Mouse (Mus musculus) ovary, adult 18-20 months (tissue): ENCODE data around the gene Mrps27.

Experiments
- DNase-seq: peaks from one replicate; pipeline ENCODE4 v3.0.0; 2022; ENCODE audit warnings: low spot score, mixed read lengths

The Mrps27 gene

DNA sequence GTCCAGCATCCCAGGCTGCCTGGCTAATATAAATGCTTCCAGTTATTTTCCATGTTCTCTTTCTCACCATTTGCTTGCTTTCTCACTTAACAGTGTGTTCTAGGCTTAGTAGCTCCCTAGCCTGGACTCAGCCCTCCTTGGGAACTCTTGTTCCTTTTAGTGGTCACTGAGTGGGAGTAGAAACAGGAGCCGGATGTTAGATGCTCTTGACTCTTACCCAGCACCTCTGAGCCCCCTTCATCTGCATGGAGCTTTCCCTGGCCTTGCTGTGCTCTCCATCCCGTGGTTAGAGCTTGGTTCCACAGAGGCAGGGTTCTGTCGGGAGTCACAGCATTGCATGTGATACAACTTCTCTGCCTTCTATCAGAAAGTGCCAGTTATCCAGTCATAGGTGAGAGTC is 7.0 kb downstream of the Mrps27 start:
- DNase-seq, result no peak

DNA sequence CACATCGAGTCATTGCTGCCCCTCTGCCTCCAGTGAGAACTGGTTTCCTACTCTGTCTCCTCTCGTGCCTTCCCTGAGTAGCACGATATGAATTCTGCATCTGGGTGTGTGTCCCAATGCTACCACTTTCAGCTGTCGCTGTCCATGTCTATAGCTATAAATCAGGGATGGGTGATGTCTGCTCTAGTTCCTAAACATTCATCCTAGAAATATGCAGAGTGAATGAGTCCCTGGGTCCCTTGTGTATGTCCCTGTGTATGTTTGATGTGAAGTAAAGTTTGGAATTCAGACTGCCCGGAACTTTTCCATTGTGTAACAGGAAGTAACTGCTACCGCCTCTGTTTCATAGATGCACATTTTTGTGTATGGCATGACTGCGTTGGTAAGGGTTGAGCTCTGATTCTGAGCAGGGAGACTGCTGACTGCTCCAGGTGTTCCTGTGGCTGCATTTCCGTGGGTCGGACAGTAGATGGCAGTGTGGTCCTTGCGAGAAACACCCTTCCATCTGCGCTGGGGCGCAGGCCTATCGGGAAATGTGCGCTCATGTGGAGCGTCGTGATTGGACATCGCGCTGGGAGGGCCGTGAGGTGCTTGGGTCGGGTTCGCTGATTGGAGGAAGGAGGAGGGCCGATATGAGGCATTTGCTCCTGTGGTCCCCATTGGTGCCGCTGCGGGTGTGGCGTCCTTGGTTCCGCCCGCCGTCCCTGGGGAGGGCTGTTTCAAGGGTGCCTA is 8.3 kb downstream of the Mrps27 start:
- peak; percentile 95 for DNase-seq

DNA sequence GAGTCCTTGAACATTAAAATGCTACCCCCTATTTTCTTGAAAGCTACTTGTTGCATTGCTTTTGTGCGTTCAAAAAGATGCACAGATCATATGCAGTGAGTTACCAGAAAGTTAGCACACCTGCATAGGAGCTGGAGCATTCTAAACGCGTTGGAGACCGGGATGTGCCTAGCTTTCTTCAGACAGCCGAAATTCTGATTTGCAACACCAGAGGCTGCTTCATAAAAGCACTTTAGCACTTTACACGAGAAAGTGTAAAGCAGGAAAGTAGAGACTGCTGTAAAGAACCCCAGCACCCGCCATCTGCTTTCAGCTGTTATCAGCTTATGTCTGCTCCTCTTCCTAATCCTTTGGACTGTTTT is 8.9 kb downstream of the Mrps27 start:
- DNase-seq, result no peak

DNA sequence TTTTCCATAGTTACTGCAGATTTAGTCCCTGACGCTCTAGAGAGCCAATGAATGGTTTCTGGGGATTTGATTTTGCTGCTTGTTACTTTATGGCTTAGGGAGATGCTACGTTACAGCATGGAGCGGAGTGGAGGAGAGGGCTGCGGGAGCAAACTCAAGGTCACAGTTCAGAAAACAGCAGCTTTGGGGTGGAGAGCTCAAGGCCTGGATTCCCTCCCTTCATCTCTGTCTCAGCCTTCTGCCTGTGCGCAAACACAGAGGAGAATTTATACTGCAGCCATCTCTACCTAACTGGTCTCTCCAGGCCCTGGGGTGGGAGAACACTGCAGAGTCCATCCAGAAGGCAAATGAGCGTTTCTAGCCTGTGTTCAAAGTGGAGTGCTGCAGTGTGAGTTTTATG is 10.5 kb downstream of the Mrps27 start:
- DNase-seq, result no peak

DNA sequence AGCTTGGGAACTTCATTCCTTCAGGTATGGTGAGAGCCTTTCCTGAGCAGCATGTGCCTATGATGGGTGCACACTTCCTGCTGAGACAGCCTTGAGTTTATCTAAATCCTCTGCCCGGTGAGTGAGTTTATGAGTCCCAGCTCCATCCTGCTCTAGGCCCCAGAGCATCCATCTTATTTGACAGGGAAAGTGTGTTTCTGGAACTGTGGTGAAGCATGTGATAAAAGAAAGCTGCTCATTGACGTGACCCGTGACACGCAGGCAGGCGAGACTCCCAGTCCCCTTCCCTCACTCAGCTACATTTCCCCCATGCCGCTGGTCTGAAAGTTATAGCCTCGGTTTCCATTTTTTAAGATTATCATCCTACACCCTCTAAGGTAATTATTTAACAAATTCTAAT is 11.3 kb downstream of the Mrps27 start:
- no peak for DNase-seq

DNA sequence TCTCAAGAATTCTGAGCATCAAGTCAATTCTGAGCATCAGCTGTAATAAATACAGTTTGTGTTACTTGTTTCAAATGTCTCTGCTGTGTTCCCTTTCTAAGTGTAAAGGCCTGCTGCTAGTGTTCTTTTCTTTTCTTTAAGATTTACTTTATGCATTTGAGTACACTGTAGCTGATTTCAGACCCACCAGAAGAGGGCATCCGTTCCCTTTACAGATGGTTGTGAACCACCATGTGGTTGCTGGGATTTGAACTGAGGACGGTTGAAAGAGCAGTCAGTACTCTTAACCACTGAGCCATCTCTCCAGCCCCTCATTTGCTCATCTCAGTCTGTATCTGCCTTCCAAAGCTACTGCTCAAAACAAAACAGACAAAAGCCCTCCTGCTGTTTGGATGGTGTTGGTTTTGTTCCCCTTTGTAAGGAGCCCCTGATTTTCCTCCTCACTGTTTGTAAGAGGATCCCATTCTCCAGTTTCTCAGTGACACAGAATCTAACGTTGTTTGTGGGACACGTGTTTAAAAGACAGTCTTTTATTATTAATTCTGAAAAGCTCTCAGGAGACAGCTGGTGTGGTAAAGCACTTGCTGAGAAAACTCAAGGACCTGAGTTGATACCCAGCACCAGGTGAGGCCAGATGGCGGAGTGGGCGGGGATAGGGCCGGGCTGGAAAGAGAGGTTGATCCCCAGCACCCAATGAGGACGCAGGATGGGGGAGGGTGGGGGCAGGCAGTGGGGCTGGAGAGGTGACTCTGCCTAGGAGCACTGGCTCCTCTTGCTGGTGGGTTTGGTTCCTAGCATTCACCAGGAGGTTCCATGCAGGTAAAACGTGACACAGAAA is 12.1 kb downstream of the Mrps27 start:
- no peak for DNase-seq

DNA sequence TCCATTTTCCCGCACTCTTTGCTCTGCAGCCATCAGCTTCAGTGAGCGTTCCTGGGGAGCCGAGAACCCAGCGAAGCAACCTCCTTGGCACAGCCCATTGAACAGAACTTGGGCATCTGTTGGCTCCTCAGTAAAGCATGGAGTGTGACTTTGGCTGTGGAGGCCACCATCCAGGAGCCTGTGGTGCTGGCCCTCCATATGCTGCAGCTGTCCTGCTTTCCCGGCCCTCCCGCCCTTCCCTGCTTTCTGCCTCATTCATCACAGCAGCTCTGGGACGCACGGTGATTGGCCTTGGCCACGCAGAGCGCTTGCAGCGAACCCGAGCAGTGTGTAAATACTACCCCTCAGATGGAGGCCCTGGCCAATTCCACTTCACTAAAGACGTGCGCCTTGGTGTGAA is 14.3 kb downstream of the Mrps27 start:
- no peak for DNase-seq

DNA sequence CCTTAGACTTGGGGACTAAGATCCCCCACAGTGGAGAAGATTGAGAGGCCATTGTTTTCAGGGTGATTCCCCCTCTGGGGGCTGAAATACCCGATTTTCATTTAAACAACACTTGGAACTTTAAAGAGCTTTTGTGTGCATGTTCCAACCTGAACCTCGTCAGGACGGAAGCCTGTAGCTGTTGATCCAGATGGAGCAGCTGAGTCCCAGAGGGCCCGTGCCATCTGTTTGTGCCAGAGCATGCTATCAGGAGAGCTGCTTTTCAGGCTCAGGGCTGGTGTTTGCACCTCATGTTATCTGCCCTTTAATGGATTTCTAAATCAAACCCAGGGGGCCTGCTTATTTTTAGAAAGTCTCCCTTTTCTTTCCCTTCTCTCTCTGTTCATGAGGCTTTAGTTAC is 19.3 kb downstream of the Mrps27 start:
- no peak for DNase-seq

DNA sequence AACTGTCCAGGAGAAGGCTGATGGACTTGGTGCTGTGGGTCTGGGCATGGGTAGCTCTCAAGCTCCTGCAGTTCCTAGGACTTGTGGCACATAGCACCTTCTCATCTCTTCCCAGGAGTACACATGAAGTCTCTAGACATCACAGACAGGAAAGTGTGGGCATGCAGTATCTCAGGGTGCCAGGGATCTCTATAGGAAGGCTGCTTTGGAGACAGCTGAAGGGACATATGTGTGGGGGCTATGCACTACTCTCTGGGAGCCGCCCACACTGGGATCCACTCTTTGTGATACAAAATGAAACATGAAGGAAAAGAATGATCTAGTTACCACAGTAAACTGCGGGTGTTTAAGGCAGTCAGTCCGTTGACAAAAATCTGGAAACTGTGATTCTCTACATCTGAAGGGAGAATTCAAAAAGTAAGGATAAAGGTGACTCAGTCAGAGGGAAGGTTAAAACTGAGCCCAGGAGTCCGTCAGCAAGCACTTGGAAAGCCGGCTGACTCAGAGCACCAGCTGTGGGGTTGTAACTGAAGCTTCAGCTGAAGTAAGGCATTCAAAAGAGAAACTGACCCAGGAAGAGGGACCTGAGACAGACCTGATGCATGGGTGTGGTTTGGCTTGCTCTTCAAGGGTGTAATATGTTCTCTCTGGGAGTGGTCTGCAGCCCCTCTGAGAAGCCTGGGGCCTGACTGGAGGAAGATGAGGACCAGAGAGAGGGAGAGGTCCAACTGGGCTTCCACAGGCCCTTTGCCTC is 22.0 kb downstream of the Mrps27 start:
- no peak for DNase-seq

DNA sequence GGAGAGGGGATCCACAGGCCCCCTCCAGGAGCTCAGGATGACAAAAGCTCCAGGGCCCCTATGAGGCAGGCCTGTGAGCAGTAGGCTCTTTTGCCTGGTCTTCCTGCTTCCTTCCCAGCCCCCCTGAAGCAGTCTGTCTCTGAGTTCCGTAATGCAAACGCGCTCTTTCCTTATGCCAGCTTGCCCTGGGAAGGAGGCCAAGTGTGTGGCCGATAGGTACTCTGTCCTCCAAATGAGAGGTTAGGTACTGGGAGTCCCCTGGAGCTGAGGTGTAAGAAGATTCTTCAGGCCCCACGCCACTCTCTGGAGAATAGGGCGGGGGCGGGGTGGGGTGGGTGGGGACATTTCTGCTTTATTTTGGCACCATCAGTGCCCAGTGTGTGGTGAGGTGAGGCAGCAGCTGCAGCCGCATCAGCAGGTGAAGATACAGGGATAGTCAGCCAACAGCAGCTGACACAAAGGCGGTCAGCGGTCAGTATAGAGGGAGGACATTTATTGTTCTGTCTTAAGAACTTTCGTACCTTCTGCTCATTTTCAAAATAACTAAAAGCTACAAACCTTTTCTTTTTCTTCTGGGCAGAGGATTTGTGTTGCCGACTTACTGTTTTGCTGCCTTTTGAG is 23.1 kb downstream of the Mrps27 start:
- no peak for DNase-seq

DNA sequence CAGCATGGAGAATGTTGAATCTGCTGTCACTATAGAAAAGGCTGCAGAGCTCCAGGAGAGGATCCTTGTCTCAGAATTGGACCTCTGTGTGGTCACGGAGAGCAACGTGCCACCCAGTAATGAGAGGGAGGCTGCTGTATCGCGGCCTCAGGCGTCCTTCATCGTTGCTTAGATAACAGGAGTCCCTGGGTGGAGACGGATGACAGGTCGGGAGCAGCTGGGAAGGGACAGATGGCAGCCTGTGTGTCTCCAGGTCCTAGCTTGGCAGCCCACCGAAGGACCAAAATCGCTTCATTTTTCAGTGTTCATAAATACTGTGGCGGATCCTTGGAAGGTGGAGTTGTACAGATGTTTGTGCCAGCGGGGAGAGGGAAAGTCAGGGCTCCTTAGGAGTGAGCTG is 24.5 kb downstream of the Mrps27 start:
- DNase-seq, result no peak

DNA sequence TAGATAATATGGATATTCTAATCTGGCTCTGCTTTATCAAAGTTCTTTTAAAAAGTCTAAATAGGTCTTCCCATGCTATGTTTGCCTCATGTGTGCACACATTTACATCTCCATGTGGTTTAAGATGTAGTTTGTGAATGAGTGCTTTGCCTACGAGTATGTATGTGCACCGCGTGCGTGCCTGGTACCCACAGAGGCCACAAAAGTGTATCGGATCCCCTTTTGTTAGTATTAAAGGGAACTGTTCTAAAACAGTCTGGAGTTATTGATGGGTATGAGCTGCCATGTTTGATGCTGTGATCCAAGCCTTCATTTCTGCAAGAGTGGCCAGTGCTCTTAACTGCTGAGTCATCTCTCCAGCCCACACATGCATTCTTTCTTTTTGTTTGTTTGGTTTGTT is 26.7 kb downstream of the Mrps27 start:
- DNase-seq, result no peak

DNA sequence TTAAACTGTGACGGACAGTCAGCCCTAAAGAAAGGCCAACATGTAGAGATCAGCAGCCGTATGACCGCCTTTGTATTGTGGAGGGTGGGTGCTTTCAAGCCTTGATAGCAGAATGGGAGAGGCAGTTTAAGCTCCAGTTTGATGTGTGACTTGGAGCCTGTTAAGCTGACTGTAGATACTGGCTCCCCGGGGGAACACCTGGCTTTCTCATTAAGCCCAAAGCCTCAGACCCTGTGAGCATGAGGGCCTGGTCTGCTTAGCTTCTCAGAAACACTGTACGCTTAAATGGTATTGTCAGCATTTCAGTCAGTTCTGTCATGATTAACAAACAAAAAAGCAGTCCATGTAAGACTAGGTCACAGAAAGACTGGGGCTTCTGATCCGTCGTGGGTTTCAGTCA is 29.1 kb downstream of the Mrps27 start:
- DNase-seq, result no peak

DNA sequence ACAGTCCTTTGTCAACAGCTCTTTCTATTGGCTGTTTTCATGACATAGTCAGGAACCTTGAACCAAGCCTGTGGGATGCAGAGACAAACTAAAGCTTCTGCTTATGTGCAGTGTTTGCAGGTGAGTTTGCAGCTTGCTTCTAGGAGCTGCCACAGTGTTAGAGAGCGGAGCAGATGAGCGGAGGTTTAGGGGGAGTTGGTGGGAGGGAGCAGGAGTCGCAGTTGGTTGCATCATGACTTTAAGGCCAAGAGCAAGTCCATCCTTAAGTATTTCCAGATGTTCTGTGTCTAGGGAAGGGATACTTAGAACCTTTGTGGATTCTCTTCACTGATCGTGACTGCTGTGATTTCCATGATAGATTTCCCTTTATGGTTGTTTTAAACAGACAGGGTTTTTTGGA is 29.6 kb downstream of the Mrps27 start:
- DNase-seq, result no peak

DNA sequence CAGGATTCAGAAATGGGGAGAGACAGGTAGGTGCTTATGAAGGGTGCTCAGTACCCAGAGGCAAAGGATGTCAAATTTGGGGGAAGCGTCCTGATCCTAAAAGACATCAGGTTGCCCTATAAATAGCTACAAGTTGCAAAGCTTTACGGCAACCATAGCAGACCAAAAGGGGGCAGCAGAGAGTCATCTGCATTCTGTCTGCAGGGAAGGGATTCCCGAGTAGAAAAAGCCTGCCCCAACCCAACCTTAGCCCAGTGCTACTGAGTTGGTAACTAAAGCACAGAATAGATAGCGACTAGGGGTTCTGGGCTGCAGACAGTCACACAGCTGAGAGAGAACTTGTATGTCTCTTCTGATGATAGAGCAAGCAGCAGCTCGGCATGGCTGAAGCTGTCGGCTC is 31.0 kb downstream of the Mrps27 start:
- DNase-seq, result peak; percentile 35

DNA sequence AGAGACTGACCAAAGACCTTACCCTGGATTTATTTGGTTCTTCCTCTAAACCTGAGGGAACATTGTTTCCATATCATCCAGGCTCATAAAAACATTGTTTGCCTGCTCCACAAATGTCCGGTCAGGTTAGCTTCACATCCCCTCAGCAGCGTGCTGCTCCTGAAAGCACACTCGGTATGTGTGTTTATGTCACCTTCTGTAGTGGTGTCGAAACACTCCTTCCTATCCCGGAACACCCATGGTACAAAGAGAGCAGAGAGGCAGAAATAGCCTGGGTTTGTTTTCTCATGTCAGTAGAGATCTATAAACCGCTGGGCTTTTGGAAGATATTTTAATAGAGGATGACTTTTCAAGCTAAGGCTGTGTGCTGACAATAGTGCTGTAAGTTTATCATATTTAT is 32.5 kb downstream of the Mrps27 start:
- DNase-seq, result no peak

DNA sequence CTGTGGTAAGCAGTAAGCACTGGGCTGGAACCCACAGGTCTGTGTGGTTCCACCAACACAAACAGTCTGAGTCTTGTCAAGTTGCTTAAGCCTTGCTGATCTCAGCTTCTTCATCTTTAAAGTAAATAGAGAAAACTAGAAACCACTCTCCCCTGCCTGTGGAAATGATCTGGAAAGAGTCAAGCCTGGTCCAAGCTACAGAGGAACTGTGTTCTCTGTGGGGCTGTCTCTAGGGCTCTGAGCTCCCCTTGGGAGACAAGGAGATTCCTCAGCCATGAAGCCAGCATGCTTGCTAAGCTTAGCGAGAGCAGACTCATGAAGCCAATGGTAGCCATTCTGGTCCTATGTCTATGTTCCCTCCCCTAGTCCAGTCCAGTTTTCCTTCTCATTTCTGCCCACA is 33.6 kb downstream of the Mrps27 start:
- DNase-seq, result no peak

DNA sequence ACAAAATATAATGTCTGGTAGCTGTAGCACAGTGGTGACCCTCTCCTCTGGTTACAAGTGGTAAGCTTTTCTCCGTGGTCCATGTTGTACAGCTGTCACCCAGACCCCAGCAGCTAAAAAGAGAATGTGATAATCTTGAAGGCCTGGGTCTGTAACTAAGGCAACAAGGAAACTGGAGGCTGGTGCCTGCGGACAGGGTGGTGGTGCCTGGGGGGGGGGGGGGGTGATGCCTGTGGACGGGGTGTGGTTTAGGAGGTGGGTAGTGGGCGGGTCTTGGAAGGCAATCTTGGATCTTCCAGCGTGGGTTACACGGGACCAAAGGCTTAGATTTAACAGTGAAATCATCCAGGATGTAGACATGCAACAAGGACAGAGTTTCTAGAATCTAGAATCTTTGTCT is 37.8 kb downstream of the Mrps27 start:
- DNase-seq, result no peak

DNA sequence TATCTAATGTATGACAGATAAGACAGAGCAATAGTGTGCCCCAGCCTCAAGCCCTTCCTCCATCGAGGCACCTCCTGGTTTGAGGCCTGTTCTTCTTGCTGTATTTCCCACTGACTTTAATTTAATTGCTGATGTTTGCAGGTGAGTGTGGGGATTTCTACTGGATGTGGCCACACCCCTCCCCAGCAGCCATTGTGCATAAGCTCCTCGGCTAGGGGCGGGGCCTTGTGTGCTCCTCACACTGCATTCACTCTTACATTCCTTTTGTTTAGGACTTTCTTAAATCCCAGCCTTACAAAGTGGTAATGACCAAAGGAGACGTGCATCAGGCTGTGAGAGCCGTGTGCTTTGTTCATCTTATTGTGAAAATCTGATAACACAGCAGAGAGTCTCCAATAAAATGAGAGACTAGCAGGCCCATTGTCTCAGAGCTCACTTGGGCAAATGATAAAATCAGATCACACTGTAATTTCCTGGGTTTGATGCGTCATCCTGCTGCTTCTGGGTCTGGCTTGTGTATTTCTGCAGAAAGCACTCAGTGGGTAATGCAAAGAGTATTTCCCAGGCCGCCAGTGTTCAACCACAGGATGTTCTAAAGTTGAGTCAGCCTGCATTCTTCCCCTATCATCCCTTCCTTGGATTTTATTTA is 40.1 kb downstream of the Mrps27 start:
- DNase-seq, result no peak

DNA sequence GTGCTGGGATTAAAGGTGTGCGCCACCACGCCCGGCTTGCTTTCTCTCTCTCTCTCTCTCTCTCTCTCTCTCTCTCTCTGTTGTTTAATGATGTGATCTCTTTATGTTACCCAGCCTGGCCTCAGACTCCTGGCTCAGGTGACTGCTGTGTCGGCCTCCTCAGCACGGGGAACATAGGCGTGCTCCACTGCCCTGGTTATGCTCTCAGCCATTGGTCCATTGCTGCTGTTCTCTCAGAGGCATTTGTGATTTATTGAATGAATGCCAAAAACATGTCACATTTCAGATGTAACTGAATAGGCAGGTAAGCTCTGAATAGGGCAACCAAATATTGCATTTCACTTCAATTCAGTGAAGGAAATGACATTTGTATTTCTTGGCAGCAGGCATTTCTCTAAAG is 41.3 kb downstream of the Mrps27 start:
- no peak for DNase-seq

DNA sequence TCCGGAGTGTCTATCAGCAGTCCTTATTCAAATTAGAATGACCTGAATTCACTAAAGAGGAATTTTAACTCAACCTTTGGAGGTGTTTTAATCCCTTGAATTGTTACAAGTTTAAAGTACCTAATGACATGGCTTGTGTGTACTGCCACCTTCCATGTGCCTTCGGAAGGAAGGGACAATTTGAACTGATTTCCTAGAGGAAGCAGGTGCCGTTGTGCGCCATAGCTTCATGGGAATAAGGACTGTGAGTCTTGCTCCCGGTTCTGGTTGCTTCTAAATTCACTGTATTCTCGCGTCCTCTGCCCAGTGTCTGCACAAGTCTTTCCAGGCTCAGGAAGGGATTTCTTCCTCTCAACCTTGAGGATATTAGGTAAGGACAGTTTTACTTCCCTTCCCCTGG is 41.8 kb downstream of the Mrps27 start:
- DNase-seq, result no peak
